Mouse (Mus musculus) stomach, postnatal 0 days (tissue): ENCODE results near the gene Cdk2.

Experiments
- CTCF ChIP-seq: IDR thresholded peaks from 2 replicates; pipeline ENCODE4 v1.5.1; 2016; ENCODE audit warnings: antibody characterized with exemption, low read depth, mild to moderate bottlenecking, moderate library complexity
- EP300 ChIP-seq: optimal IDR thresholded peaks from 2 replicates; pipeline ENCODE3; 2016; ENCODE audit warnings: antibody characterized with exemption

GRCm38 (mm10) chr10:128671148-128671547 lies 33.7 kb downstream of the Cdk2 start:
- no peak for TF ChIP-seq EP300
- no peak for TF ChIP-seq CTCF
